Mouse (Mus musculus): Measurements from ENCODE around the gene Nufip1.

- TF ChIP-seq POLR2A (IDR thresholded peaks at IDR 0.05; ENCODE audit: low read depth, low read length) (peak; percentile 95), CTCF (IDR thresholded peaks at IDR 0.05; ENCODE audit: borderline replicate concordance, insufficient read depth, low read length) (peak; percentile 34; the same call in 1 of the 2 replicates)
These were observed 41.7 kb downstream of the Nufip1 start for GRCm38 (mm10) chr14:76152162-76153002.

Measured in embryonic fibroblast, embryonic 13.5 days (primary cell).